Mouse (Mus musculus) hindbrain, embryonic 16.5 days (tissue): ENCODE measurements around the gene Rd3. TPM values are rescaled to one million over a fixed set of nuclear protein-coding genes. Genes with fewer than 3 reads are reported as not detected.

ENCODE experiments used
- ATAC-seq: fragments of 200-750 bp; cut with Nextera tagmentation; 2 replicates; pipeline ENCODE4 v1.8.0; 2017; ENCODE audit warnings: moderate TSS enrichment, moderate library complexity
- H3K27ac ChIP-seq: fragments of 300-500 bp; sonication (generic); 2 replicates; pipeline ENCODE4 v1.5.1; 2014; ENCODE audit warnings: low read depth, mild to moderate bottlenecking, control low read depth, low read length, moderate library complexity
- H3K27me3 ChIP-seq: fragments of 300-500 bp; sonication (generic); replicated peaks from 2 replicates; pipeline ENCODE4 v1.6.1; 2014; ENCODE audit warnings: low read length; ENCODE audit not compliant: control insufficient read depth, insufficient read depth
- H3K36me3 ChIP-seq: fragments of 300-500 bp; sonication (generic); 2 replicates; pipeline ENCODE4 v1.6.1; 2014; ENCODE audit warnings: mild to moderate bottlenecking, low read length, moderate library complexity, mixed read lengths; ENCODE audit not compliant: control insufficient read depth, insufficient read depth
- H3K4me1 ChIP-seq: fragments of 300-500 bp; sonication (generic); 2 replicates; pipeline ENCODE4 v1.6.1; 2014; ENCODE audit warnings: low read depth, low read length; ENCODE audit not compliant: control insufficient read depth, insufficient read depth
- H3K4me2 ChIP-seq: fragments of 300-500 bp; sonication (generic); 2 replicates; pipeline ENCODE4 v1.6.1; 2014; ENCODE audit warnings: mild to moderate bottlenecking, low read length, control low read depth, moderate library complexity
- H3K4me3 ChIP-seq: fragments of 300-500 bp; sonication (generic); 2 replicates; pipeline ENCODE4 v1.5.1; 2014; ENCODE audit warnings: mild to moderate bottlenecking, low read length, control low read depth, moderate library complexity
- H3K9ac ChIP-seq: fragments of 300-500 bp; sonication (generic); 2 replicates; pipeline ENCODE4 v1.6.1; 2014; ENCODE audit warnings: low read depth, mild to moderate bottlenecking, control low read depth, low read length, moderate library complexity
- H3K9me3 ChIP-seq: fragments of 300-500 bp; sonication (generic); 2 replicates; pipeline ENCODE4 v1.6.1; 2014; ENCODE audit warnings: mild to moderate bottlenecking, low read length, moderate library complexity; ENCODE audit not compliant: control insufficient read depth
- WGBS: fragments of 180-500 bp; shearing (Covaris S2); extraction: QIAGEN DNeasy Blood & Tissue Kit; methylation state at CpG from one replicate; pipeline ENCODE4 v1.1.7; 2014; 5-methylcytosine and 5-hydroxymethylcytosine counted together
- polyA plus RNA-seq: library from polyadenylated mRNA; unstranded; fragments of >200 nt; fragmentation: Nextera tagmentation; extraction: Ambion mirVana; gene quantifications from 2 replicates; pipeline ENCODE4 v1.2.1, GENCODE M21; 2015

Gene Rd3
- polyA plus RNA-seq, 1 experiment from 2014 or later, result 4.1 TPM

- Histone ChIP-seq H3K9ac (no peak overlapping the region), H3K27ac (no peak overlapping the region), H3K4me2 (no peak overlapping the region), H3K36me3 (no peaks in the 10 kb centered on the region), H3K9me3 (no peaks in the 10 kb centered on the region), H3K27me3 (no peaks in the 10 kb centered on the region), H3K4me1 (peaks cover 9% of the 10 kb centered on the region), H3K4me3 (no peak overlapping the region)
- peak; percentile 84 for ATAC-seq
- WGBS, result 9% methylated on average over 6 of the region's 6 CpGs
Observed at GRCm38 (mm10) chr1:191981426-191982102, 4.4 kb downstream of the Rd3 start.

DNA sequence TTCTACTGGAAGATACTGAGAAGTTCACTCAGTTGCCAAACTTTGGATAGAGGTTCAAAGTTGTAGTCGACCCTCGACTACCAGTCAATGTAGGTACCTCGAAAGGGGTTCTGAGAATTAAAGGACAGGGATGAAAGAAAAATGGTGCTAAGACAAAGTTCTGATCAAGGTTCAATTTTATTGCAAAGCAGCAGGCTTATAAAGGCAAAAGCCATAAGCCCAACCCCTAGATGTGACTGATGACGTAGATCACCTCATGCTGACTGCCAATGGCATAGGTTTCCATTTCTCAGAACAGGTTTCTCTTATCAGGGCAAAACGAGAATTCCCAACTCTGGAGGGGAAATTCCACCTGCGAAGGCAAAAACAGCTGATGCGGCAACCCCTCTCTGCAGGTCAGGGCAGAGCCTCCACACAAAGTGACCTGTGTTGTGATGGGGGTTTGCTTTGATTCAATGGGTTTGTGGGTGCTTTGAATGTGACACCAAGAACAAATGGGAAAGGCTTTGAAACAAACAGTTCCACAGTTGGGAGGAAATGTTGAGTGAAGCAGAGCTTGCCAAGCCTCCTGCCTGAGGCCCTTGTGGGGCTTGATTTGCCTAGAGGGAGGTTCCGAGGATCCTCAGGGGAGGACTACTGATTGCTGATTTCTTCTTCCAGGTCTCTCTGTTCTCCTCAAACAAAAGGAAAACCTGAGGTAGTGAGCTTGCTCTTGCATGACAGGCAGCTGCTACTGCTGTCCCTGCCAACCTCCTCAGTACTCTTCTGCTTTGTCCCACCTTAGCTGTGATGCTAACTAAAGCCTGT lies 9.7 kb downstream of the Rd3 start:
- Histone ChIP-seq H3K27me3 (no peaks in the 10 kb centered on the region), H3K9me3 (no peaks in the 10 kb centered on the region), H3K4me2 (no peak overlapping the region), H3K4me1 (no peaks in the 10 kb centered on the region), H3K36me3 (no peaks in the 10 kb centered on the region), H3K4me3 (no peak overlapping the region), H3K27ac (no peak overlapping the region), H3K9ac (no peak overlapping the region)
- WGBS, result 80% methylated on average over 8 of the region's 8 CpGs
- ATAC-seq, result no peak

DNA sequence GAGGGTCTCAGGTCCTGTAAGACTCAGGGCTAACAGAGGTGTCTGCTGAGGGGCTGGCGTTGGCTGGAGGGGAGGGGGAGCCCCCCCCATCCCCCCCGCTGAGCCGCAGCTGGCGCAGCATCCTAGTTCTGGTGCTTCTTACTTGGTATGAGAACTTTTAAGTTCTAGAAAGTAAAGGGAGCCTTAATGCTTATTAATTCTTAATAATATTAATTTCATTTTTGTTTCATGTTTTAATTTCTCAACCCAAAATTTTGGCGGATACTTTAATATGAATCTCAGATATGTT lies 10.3 kb downstream of the Rd3 start:
- Histone ChIP-seq H3K4me1 (no peaks in the 10 kb centered on the region), H3K4me2 (no peak overlapping the region), H3K27ac (no peak overlapping the region), H3K9me3 (no peaks in the 10 kb centered on the region), H3K36me3 (no peaks in the 10 kb centered on the region), H3K9ac (no peak overlapping the region), H3K27me3 (no peaks in the 10 kb centered on the region), H3K4me3 (no peak overlapping the region)
- no peak for ATAC-seq
- 58% methylated on average over 5 of the region's 5 CpGs for WGBS

DNA sequence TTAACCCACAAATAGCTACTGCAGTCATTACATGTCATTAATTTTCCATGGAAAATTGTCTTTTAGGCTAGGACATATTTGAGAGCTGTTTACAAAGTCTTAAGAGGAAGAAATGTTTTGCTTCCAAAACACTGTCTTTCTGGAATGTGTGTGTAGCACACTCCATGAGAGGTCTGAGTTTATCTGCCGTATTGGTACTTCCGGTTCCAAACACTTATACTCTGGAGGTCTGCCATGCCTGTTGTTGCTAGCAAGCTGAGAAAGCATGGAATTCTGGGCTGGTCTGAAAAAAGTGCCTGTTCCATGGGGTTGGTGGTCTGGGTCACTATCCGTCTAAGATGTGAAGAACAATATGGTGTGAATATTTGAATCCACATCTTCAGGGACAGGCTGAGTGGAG lies 11.5 kb downstream of the Rd3 start:
- Histone ChIP-seq H3K4me2 (no peak overlapping the region), H3K9ac (no peak overlapping the region), H3K27ac (no peak overlapping the region), H3K4me1 (no peaks in the 10 kb centered on the region), H3K27me3 (no peaks in the 10 kb centered on the region), H3K36me3 (no peaks in the 10 kb centered on the region), H3K4me3 (no peak overlapping the region), H3K9me3 (no peaks in the 10 kb centered on the region)
- 89% methylated on average over 3 of the region's 3 CpGs for WGBS
- no peak for ATAC-seq

- H3K9ac ChIP-seq, result no peak overlapping the region
- no peaks in the 10 kb centered on the region for H3K36me3 ChIP-seq
- peak overlapping the region; percentile 56 for H3K4me2 ChIP-seq
- ATAC-seq, result no peak
- no peaks in the 10 kb centered on the region for H3K9me3 ChIP-seq
- 95% methylated on average over 5 of the region's 5 CpGs for WGBS
- H3K27me3 ChIP-seq, result no peaks in the 10 kb centered on the region
- no peaks in the 10 kb centered on the region for H3K4me1 ChIP-seq
- no peak overlapping the region; the same call in 1 of the 2 replicates for H3K4me3 ChIP-seq
- H3K27ac ChIP-seq, result no peak overlapping the region
Observed at GRCm38 (mm10) chr1:191989060-191989459, 11.9 kb downstream of the Rd3 start.

DNA sequence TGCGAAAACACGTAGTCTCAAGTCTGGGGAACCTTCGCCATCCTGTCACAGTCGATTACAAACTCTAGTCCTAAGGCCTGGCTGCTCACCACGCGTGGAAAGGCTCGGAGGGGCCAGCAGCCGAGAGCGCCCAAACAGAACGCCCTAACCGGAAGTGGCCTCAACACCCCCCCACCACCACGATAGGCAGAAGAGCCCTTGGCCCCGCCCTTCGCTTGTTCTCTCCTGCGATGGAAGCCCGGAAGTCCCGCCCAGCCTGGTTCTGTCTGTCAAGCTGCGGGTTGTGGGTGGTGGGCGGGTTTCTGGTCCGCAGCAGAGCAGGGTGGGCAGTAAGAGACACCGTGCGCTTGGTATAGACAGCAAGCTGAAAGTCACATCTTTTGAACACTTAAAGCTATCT lies 12.8 kb downstream of the Rd3 start:
- H3K27ac ChIP-seq, result peak overlapping the region; percentile 78
- no peaks in the 10 kb centered on the region for H3K27me3 ChIP-seq
- no peaks in the 10 kb centered on the region for H3K36me3 ChIP-seq
- WGBS, result 1% methylated on average over 22 of the region's 22 CpGs
- H3K9ac ChIP-seq, result peak overlapping the region; percentile 76
- ATAC-seq, result peak; percentile 99
- no peaks in the 10 kb centered on the region for H3K9me3 ChIP-seq
- H3K4me1 ChIP-seq, result no peaks in the 10 kb centered on the region
- peak overlapping the region; percentile 54 for H3K4me3 ChIP-seq
- peak overlapping the region; percentile 56 for H3K4me2 ChIP-seq

- Histone ChIP-seq H3K4me2 (no peak overlapping the region), H3K27me3 (no peaks in the 10 kb centered on the region), H3K36me3 (no peaks in the 10 kb centered on the region), H3K9me3 (no peaks in the 10 kb centered on the region), H3K27ac (no peak overlapping the region), H3K9ac (no peak overlapping the region), H3K4me3 (no peak overlapping the region), H3K4me1 (no peaks in the 10 kb centered on the region)
- ATAC-seq, result peak; percentile 74
- 68% methylated on average over 7 of the region's 7 CpGs for WGBS
Observed at GRCm38 (mm10) chr1:191992040-191992780, 15.0 kb downstream of the Rd3 start.

- Histone ChIP-seq H3K27ac (no peak overlapping the region), H3K9me3 (no peaks in the 10 kb centered on the region), H3K4me3 (no peak overlapping the region), H3K4me2 (no peak overlapping the region), H3K36me3 (no peaks in the 10 kb centered on the region), H3K4me1 (no peaks in the 10 kb centered on the region), H3K27me3 (no peaks in the 10 kb centered on the region), H3K9ac (no peak overlapping the region)
- WGBS, result 82% methylated on average over 5 of the region's 5 CpGs
- ATAC-seq, result no peak
Observed at GRCm38 (mm10) chr1:191994476-191994875, 17.3 kb downstream of the Rd3 start.

GRCm38 (mm10) chr1:191995488-191995887 lies 18.3 kb downstream of the Rd3 start:
- Histone ChIP-seq H3K4me2 (no peak overlapping the region), H3K9me3 (no peaks in the 10 kb centered on the region), H3K4me3 (no peak overlapping the region), H3K27me3 (no peaks in the 10 kb centered on the region), H3K4me1 (no peaks in the 10 kb centered on the region), H3K27ac (no peak overlapping the region), H3K36me3 (no peaks in the 10 kb centered on the region), H3K9ac (no peak overlapping the region)
- no peak for ATAC-seq
- WGBS, result 63% methylated on average over 4 of the region's 4 CpGs
